Mouse (Mus musculus) stomach, postnatal 0 days (tissue): Measurements from ENCODE around the gene Emc7. TPM values are rescaled to one million over a fixed set of nuclear protein-coding genes. Genes with fewer than 3 reads are reported as not detected.
"Not testable (repeated sequence)": the region's sequence is repeated elsewhere in the genome, so short reads cannot be mapped to it uniquely, and the experiment has no call there.

Experiments
- ATAC-seq: fragments of 200-750 bp; cut with Nextera tagmentation; 2 replicates; pipeline ENCODE4 v1.8.0; 2017; ENCODE audit not compliant: low FRiP score, low TSS enrichment
- DNase-seq: peaks from one replicate; pipeline ENCODE4 v3.0.0-alpha.2; 2016; ENCODE audit warnings: low spot score
- H3K27ac ChIP-seq: fragments of 300-500 bp; sonication (generic); replicated peaks from 2 replicates; pipeline ENCODE4 v1.5.1; 2014; ENCODE audit warnings: mild to moderate bottlenecking, control low read depth
- H3K27me3 ChIP-seq: fragments of 300-500 bp; sonication (generic); 2 replicates; pipeline ENCODE4 v1.6.1; 2014; ENCODE audit warnings: low read length; ENCODE audit not compliant: control insufficient read depth, insufficient read depth
- H3K36me3 ChIP-seq: fragments of 300-500 bp; sonication (generic); 2 replicates; pipeline ENCODE4 v1.6.1; 2014; ENCODE audit warnings: low read length, mixed read lengths; ENCODE audit not compliant: control insufficient read depth, insufficient read depth
- H3K4me1 ChIP-seq: fragments of 300-500 bp; sonication (generic); replicated peaks from 2 replicates; pipeline ENCODE4 v1.6.1; 2014; ENCODE audit warnings: antibody characterized with exemption; ENCODE audit not compliant: control insufficient read depth, insufficient read depth
- H3K4me2 ChIP-seq: fragments of 300-500 bp; sonication (generic); replicated peaks from 2 replicates; pipeline ENCODE4 v1.6.1; 2014; ENCODE audit warnings: low read depth, mild to moderate bottlenecking, control low read depth, moderate library complexity
- H3K4me3 ChIP-seq: fragments of 300-500 bp; sonication (generic); 2 replicates; pipeline ENCODE4 v1.5.1; 2014; ENCODE audit warnings: low read depth, low read length, control low read depth
- H3K9ac ChIP-seq: fragments of 300-500 bp; sonication (generic); 2 replicates; pipeline ENCODE4 v1.6.1; 2014; ENCODE audit warnings: mild to moderate bottlenecking, low read length, control low read depth, mixed read lengths
- H3K9me3 ChIP-seq: fragments of 300-500 bp; sonication (generic); 2 replicates; pipeline ENCODE4 v1.6.1; 2016; ENCODE audit warnings: low read length; ENCODE audit not compliant: control insufficient read depth
- CTCF ChIP-seq: IDR thresholded peaks from 2 replicates; pipeline ENCODE4 v1.5.1; 2016; ENCODE audit warnings: antibody characterized with exemption, low read depth, mild to moderate bottlenecking, moderate library complexity
- EP300 ChIP-seq: optimal IDR thresholded peaks from 2 replicates; pipeline ENCODE3; 2016; ENCODE audit warnings: antibody characterized with exemption
- WGBS: fragments of 180-500 bp; shearing (Covaris S2); extraction: QIAGEN DNeasy Blood & Tissue Kit; methylation state at CpG from one replicate; pipeline ENCODE4 v1.1.7; 2014; 5-methylcytosine and 5-hydroxymethylcytosine counted together
- polyA plus RNA-seq: library from polyadenylated mRNA; unstranded; fragments of >200 nt; fragmentation: Nextera tagmentation; extraction: Ambion mirVana; gene quantifications from 2 replicates; pipeline ENCODE4 v1.2.1, GENCODE M21; 2015

Emc7 gene
- polyA plus RNA-seq, 1 experiment from 2014 or later = 24.5 TPM

DNA sequence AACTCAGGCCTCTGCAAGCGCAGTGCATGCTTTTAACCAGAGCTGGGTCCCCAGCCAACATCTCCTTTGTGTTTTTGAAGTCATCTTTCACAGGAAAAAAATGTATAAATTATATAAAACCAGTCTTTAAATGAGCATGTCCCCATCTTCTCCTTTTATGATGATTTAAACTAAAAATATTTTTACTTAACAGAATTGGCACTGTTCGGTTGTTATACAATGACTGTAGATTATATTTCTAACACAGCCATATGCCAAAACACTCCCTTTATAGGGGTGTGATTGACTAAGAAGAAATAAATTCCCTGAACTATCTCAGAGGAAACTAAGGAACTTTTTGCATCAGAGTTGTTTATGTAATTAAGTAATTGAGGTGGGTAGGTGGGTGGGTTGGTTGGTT, 22.3 kb upstream of the Emc7 start:
- H3K27ac ChIP-seq = no peak overlapping the region
- no peak overlapping the region for H3K4me2 ChIP-seq
- DNase-seq (no peak), ATAC-seq (no peak)
- H3K4me1 ChIP-seq = no peaks in the 10 kb centered on the region
- no peak overlapping the region for H3K9ac ChIP-seq
- TF ChIP-seq EP300 (no peak), CTCF (no peak)
- H3K9me3 ChIP-seq = no peaks in the 10 kb centered on the region
- no peaks in the 10 kb centered on the region for H3K36me3 ChIP-seq
- no peaks in the 10 kb centered on the region for H3K27me3 ChIP-seq
- H3K4me3 ChIP-seq = no peak overlapping the region
- 87% methylated on average over 2 of the region's 2 CpGs for WGBS

- H3K4me2 ChIP-seq = no peak overlapping the region
- TF ChIP-seq EP300 (no peak), CTCF (no peak)
- H3K4me1 ChIP-seq = no peaks in the 10 kb centered on the region
- H3K9me3 ChIP-seq = no peaks in the 10 kb centered on the region
- H3K27me3 ChIP-seq = no peaks in the 10 kb centered on the region
- no peak overlapping the region for H3K27ac ChIP-seq
- ATAC-seq = peak; percentile 65; the same call in 1 of the 2 replicates
- H3K9ac ChIP-seq = no peak overlapping the region
- WGBS = 31% methylated on average over 2 of the region's 2 CpGs
- no peaks in the 10 kb centered on the region for H3K36me3 ChIP-seq
- no peak overlapping the region for H3K4me3 ChIP-seq
- DNase-seq = no peak
These were observed 21.4 kb upstream of the Emc7 start for GRCm38 (mm10) chr2:112433359-112433758.

- Histone ChIP-seq H3K36me3 (no peaks in the 10 kb centered on the region), H3K27ac (no peak overlapping the region), H3K9me3 (no peaks in the 10 kb centered on the region), H3K4me1 (no peaks in the 10 kb centered on the region), H3K27me3 (no peaks in the 10 kb centered on the region), H3K4me2 (no peak overlapping the region), H3K4me3 (no peak overlapping the region), H3K9ac (no peak overlapping the region)
- ATAC-seq (no peak), DNase-seq (no peak)
- 77% methylated on average over 4 of the region's 4 CpGs for WGBS
- TF ChIP-seq EP300 (no peak), CTCF (no peak)
These were observed 18.5 kb upstream of the Emc7 start for GRCm38 (mm10) chr2:112436292-112436691.

DNA sequence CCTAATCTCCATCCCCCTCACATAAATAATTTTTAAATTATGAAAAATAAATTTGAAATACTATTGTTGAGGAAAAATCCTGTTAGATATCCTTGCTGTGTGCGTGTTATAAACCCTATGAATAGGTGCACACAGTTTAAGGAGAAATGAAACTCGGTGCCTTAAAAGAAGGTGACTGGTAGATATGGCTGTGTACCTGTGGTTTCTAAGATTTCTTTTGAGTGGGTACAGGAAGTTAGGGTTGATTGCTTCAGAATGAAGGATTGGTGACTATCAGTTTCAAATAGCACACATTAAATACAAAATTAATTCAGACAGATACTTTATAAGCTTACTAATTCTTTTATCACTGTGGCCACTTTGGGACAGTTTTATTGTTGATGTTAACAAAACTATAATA, 17.2 kb upstream of the Emc7 start:
- no peak overlapping the region for H3K9ac ChIP-seq
- ATAC-seq (no peak), DNase-seq (no peak)
- WGBS = 87% methylated on average over 2 of the region's 2 CpGs
- H3K27me3 ChIP-seq = no peaks in the 10 kb centered on the region
- H3K27ac ChIP-seq = no peak overlapping the region
- no peaks in the 10 kb centered on the region for H3K36me3 ChIP-seq
- no peaks in the 10 kb centered on the region for H3K9me3 ChIP-seq
- no peaks in the 10 kb centered on the region for H3K4me1 ChIP-seq
- no peak overlapping the region for H3K4me3 ChIP-seq
- TF ChIP-seq EP300 = no peak
- TF ChIP-seq CTCF = no peak
- no peak overlapping the region for H3K4me2 ChIP-seq

DNA sequence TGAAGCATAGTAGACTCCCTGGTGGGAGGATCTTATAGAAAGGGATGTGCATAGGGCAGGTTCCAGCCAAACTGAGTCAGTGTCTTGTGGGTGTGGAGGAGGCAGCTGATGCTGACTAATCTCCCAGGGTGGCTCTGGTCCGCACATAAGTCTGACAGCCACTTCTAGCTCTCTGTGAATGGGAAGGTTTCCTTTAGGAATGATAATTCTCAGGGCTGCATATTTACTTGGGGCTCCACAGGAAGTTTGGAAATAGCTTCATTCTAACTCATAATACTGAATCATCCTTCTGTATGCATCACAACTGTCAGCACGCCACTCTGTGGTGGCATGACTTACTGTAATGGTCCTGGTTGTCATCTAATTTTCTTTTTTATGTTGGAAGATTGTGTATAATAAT, 11.3 kb upstream of the Emc7 start:
- WGBS = 58% methylated on average over 2 of the region's 2 CpGs
- ATAC-seq = no peak

DNA sequence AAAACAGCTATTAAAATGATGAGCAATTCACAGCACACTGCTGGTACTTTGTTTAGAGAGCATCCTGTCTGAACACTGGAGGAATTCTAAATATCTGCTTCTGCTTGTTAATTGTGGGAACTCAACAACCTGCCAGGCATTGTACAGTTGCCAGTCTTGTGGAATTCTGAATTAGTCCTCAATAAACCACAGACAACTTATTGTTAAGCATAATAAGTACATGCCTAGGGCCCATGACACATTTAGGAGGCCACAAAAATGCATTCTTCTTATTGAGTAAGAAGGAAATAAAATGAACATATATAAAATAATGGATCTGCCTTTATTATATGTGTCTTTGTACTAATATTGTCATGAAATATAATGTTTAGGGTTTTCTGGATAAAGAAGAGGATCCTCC, 9.3 kb upstream of the Emc7 start:
- ATAC-seq (no peak), DNase-seq (no peak)
- Histone ChIP-seq H3K4me2 (no peak overlapping the region), H3K9me3 (no peaks in the 10 kb centered on the region), H3K9ac (no peak overlapping the region), H3K4me3 (no peak overlapping the region), H3K36me3 (no peaks in the 10 kb centered on the region), H3K4me1 (no peaks in the 10 kb centered on the region), H3K27ac (no peak overlapping the region), H3K27me3 (no peaks in the 10 kb centered on the region)
- TF ChIP-seq EP300 (no peak), CTCF (no peak)

More for the DNA sequence above, 11.3 kb upstream of the Emc7 start:
- DNase-seq = no peak
- H3K9ac ChIP-seq = no peak overlapping the region
- TF ChIP-seq CTCF = no peak
- no peak for TF ChIP-seq EP300
- H3K9me3 ChIP-seq = no peaks in the 10 kb centered on the region
- no peaks in the 10 kb centered on the region for H3K4me1 ChIP-seq
- H3K27ac ChIP-seq = no peak overlapping the region
- no peaks in the 10 kb centered on the region for H3K27me3 ChIP-seq
- H3K4me3 ChIP-seq = no peak overlapping the region
- H3K36me3 ChIP-seq = no peaks in the 10 kb centered on the region
- no peak overlapping the region for H3K4me2 ChIP-seq

DNA sequence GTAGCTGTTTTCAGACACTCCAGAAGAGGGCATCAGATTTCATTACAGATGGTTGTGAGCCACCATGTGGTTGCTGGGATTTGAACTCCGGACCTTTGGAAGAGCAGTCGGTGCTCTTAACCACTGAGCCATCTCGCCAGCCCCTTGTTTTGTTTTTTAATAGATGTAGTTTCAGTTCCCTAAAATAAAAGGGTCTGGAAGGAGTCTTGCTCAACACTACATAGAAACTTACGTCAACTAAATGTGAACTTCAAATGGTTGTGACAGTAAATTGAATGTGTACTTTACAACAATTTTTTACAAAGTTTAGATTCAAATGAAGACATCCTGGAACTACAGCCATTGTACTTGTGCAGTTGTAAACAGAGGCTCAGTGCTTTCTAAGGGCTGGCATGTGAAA, 6.8 kb upstream of the Emc7 start:
- not testable (repeated sequence) for H3K9me3 ChIP-seq, H3K36me3 ChIP-seq, H3K4me2 ChIP-seq, H3K4me3 ChIP-seq, H3K27me3 ChIP-seq, ATAC-seq, H3K27ac ChIP-seq, H3K9ac ChIP-seq, H3K4me1 ChIP-seq, DNase-seq
- WGBS = 76% methylated on average over 4 of the region's 4 CpGs
